Mouse (Mus musculus) lung, postnatal 0 days (tissue): ENCODE data around the gene Ddb2.

Experiments
- CTCF ChIP-seq: IDR thresholded peaks from 2 replicates; pipeline ENCODE4 v1.5.1; 2016; ENCODE audit warnings: antibody characterized with exemption, mild to moderate bottlenecking
- EP300 ChIP-seq: IDR thresholded peaks from 2 replicates; pipeline ENCODE4 v1.6.1; 2016; ENCODE audit warnings: antibody characterized with exemption, mild to moderate bottlenecking, control low read depth

DNA sequence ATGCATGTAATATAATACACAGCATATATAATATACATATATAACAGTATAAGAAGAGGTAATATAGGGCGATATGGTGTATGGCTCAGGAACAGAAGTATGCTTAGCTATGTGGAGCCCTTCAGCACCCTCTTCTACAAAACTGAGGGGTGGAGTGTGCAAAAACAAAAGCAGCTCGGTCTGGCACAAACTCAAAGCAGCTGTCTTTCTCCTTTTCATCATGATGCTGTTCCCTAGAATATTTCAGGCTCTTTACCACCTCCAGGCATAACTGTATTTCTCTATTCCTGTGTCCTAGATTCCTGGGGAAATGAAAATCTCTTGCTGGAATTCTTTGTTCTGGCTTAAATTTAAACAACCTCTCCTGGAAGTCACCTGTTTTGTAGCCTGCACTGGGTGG, 7.0 kb downstream of the Ddb2 start:
- no peak for TF ChIP-seq CTCF
- no peak for TF ChIP-seq EP300
